Mouse (Mus musculus) midbrain, postnatal 0 days (tissue): ENCODE data around the gene Ccng1. TPM values are rescaled to one million over a fixed set of nuclear protein-coding genes. Genes with fewer than 3 reads are reported as not detected.

Source experiments
- ATAC-seq: fragments of 200-750 bp; cut with Nextera tagmentation; 2 replicates; pipeline ENCODE4 v1.8.0; 2017; ENCODE audit warnings: moderate number of reproducible peaks, mild to moderate bottlenecking, moderate TSS enrichment, moderate library complexity; ENCODE audit not compliant: low FRiP score
- DNase-seq: peaks from one replicate; pipeline ENCODE4 v3.0.0-alpha.2; 2015; ENCODE audit warnings: low spot score
- H3K27ac ChIP-seq: fragments of 300-500 bp; sonication (generic); 2 replicates; pipeline ENCODE4 v1.5.1; 2014; ENCODE audit warnings: low read depth, mild to moderate bottlenecking, low read length, mixed read lengths
- H3K27me3 ChIP-seq: fragments of 300-500 bp; sonication (generic); 2 replicates; pipeline ENCODE4 v1.6.1; 2014; ENCODE audit warnings: low read length, control low read depth, mixed read lengths; ENCODE audit not compliant: insufficient read depth
- H3K36me3 ChIP-seq: fragments of 300-500 bp; sonication (generic); 2 replicates; pipeline ENCODE4 v1.6.1; 2014; ENCODE audit warnings: low read length, control low read depth, mixed read lengths; ENCODE audit not compliant: insufficient read depth
- H3K4me1 ChIP-seq: fragments of 300-500 bp; sonication (generic); 2 replicates; pipeline ENCODE4 v1.6.1; 2014; ENCODE audit warnings: mild to moderate bottlenecking, control low read depth, antibody characterized with exemption, low read length, mixed read lengths; ENCODE audit not compliant: insufficient read depth
- H3K4me2 ChIP-seq: fragments of 300-500 bp; sonication (generic); 2 replicates; pipeline ENCODE4 v1.6.1; 2014; ENCODE audit warnings: low read depth, mild to moderate bottlenecking, low read length, mixed read lengths; ENCODE audit not compliant: poor library complexity, severe bottlenecking
- H3K4me3 ChIP-seq: fragments of 300-500 bp; sonication (generic); 2 replicates; pipeline ENCODE4 v1.5.1; 2014; ENCODE audit warnings: low read depth, mild to moderate bottlenecking, low read length, moderate library complexity
- H3K9ac ChIP-seq: fragments of 300-500 bp; sonication (generic); replicated peaks from 2 replicates; pipeline ENCODE4 v1.6.1; 2014; ENCODE audit warnings: mild to moderate bottlenecking, low read length, moderate library complexity, mixed read lengths; ENCODE audit not compliant: poor library complexity, severe bottlenecking
- H3K9me3 ChIP-seq: fragments of 300-500 bp; sonication (generic); 2 replicates; pipeline ENCODE4 v1.6.1; 2016; ENCODE audit warnings: low read length, control low read depth
- CTCF ChIP-seq: IDR thresholded peaks from 2 replicates; pipeline ENCODE4 v1.5.1; 2016; ENCODE audit warnings: antibody characterized with exemption, mild to moderate bottlenecking
- WGBS: fragments of 180-500 bp; shearing (Covaris S2); extraction: QIAGEN DNeasy Blood & Tissue Kit; methylation state at CpG from one replicate; pipeline ENCODE4 v1.1.7; 2014; 5-methylcytosine and 5-hydroxymethylcytosine counted together
- polyA plus RNA-seq: library from polyadenylated mRNA; unstranded; fragments of >200 nt; fragmentation: Nextera tagmentation; extraction: Ambion mirVana; gene quantifications from 2 replicates; pipeline ENCODE4 v1.2.1, GENCODE M21; 2015
- total RNA-seq: library from RNA; depleted of rRNA; stranded (reverse); fragments of >200 nt; gene quantifications from 2 replicates; pipeline ENCODE4 v1.2.3, GENCODE M21; 2014

The Ccng1 gene
- total and polyA plus RNA-seq, 2 experiments from 2014 or later, result 28.4 to 51.8 TPM

GRCm38 (mm10) chr11:40781857-40782256 lies 26.7 kb upstream of the Ccng1 start:
- Histone ChIP-seq H3K27me3 (no peaks in the 10 kb centered on the region), H3K27ac (no peak overlapping the region), H3K4me1 (no peaks in the 10 kb centered on the region), H3K9me3 (no peaks in the 10 kb centered on the region), H3K36me3 (no peaks in the 10 kb centered on the region), H3K4me2 (no peak overlapping the region), H3K4me3 (no peak overlapping the region), H3K9ac (no peak overlapping the region)
- 58% methylated on average over 2 of the region's 2 CpGs for WGBS
- DNase-seq (no peak), ATAC-seq (no peak)
- no peak for TF ChIP-seq CTCF

GRCm38 (mm10) chr11:40775315-40776269 lies 20.5 kb upstream of the Ccng1 start:
- H3K9ac ChIP-seq, result no peak overlapping the region
- WGBS, result 46% methylated on average over 12 of the region's 12 CpGs
- no peak overlapping the region for H3K4me2 ChIP-seq
- H3K27me3 ChIP-seq, result no peaks in the 10 kb centered on the region
- peak; percentile 91 for TF ChIP-seq CTCF
- no peaks in the 10 kb centered on the region for H3K4me1 ChIP-seq
- H3K4me3 ChIP-seq, result no peak overlapping the region
- no peak overlapping the region for H3K27ac ChIP-seq
- ATAC-seq, result no peak
- H3K36me3 ChIP-seq, result no peaks in the 10 kb centered on the region
- H3K9me3 ChIP-seq, result no peaks in the 10 kb centered on the region
- DNase-seq, result peak; percentile 83

- Histone ChIP-seq H3K9me3 (no peaks in the 10 kb centered on the region), H3K4me2 (no peak overlapping the region), H3K9ac (no peak overlapping the region), H3K4me3 (no peak overlapping the region), H3K4me1 (no peaks in the 10 kb centered on the region), H3K27ac (no peak overlapping the region), H3K36me3 (no peaks in the 10 kb centered on the region), H3K27me3 (no peaks in the 10 kb centered on the region)
- no peak for DNase-seq
- 87% methylated on average over 4 of the region's 4 CpGs for WGBS
- no peak for ATAC-seq
- TF ChIP-seq CTCF, result no peak
Measured at GRCm38 (mm10) chr11:40764690-40765089, 9.6 kb upstream of the Ccng1 start.

- Histone ChIP-seq H3K9me3 (no peaks in the 10 kb centered on the region), H3K27ac (no peak overlapping the region), H3K4me1 (no peaks in the 10 kb centered on the region), H3K36me3 (no peaks in the 10 kb centered on the region), H3K9ac (no peak overlapping the region), H3K4me2 (no peak overlapping the region), H3K27me3 (no peaks in the 10 kb centered on the region), H3K4me3 (no peak overlapping the region)
- DNase-seq (no peak), ATAC-seq (no peak)
- 26% methylated on average over 2 of the region's 2 CpGs for WGBS
- peak; percentile 50 for TF ChIP-seq CTCF
Measured at GRCm38 (mm10) chr11:40763395-40763794, 8.3 kb upstream of the Ccng1 start.

- no peaks in the 10 kb centered on the region for H3K27me3 ChIP-seq
- no peak for ATAC-seq
- WGBS, result 88% methylated on average over 8 of the region's 8 CpGs
- no peak overlapping the region for H3K9ac ChIP-seq
- no peak overlapping the region for H3K4me2 ChIP-seq
- no peak overlapping the region for H3K4me3 ChIP-seq
- no peaks in the 10 kb centered on the region for H3K36me3 ChIP-seq
- no peaks in the 10 kb centered on the region for H3K4me1 ChIP-seq
- H3K9me3 ChIP-seq, result no peaks in the 10 kb centered on the region
- no peak for TF ChIP-seq CTCF
- no peak overlapping the region for H3K27ac ChIP-seq
- DNase-seq, result no peak
Measured at GRCm38 (mm10) chr11:40759896-40760295, 4.8 kb upstream of the Ccng1 start.

- Histone ChIP-seq H3K4me3 (no peak overlapping the region), H3K27me3 (no peaks in the 10 kb centered on the region), H3K4me1 (no peaks in the 10 kb centered on the region), H3K4me2 (peak overlapping the region; percentile 93; the same call in 1 of the 2 replicates), H3K27ac (no peak overlapping the region), H3K9ac (no peak overlapping the region), H3K9me3 (no peaks in the 10 kb centered on the region), H3K36me3 (no peaks in the 10 kb centered on the region)
- no peak for DNase-seq
- no peak for ATAC-seq
- TF ChIP-seq CTCF, result no peak
- WGBS, result 89% methylated on average over 8 of the region's 8 CpGs
Measured at GRCm38 (mm10) chr11:40755968-40756367, 857 bp upstream of the Ccng1 start.
